Mouse (Mus musculus) embryo, embryonic 9.5 days (tissue): ENCODE results near the gene Srpr.

Source experiments
- DNase-seq: peaks from one replicate; pipeline ENCODE4 v3.0.0-alpha.2; 2017; ENCODE audit errors: extremely low spot score

Srpr gene

DNA sequence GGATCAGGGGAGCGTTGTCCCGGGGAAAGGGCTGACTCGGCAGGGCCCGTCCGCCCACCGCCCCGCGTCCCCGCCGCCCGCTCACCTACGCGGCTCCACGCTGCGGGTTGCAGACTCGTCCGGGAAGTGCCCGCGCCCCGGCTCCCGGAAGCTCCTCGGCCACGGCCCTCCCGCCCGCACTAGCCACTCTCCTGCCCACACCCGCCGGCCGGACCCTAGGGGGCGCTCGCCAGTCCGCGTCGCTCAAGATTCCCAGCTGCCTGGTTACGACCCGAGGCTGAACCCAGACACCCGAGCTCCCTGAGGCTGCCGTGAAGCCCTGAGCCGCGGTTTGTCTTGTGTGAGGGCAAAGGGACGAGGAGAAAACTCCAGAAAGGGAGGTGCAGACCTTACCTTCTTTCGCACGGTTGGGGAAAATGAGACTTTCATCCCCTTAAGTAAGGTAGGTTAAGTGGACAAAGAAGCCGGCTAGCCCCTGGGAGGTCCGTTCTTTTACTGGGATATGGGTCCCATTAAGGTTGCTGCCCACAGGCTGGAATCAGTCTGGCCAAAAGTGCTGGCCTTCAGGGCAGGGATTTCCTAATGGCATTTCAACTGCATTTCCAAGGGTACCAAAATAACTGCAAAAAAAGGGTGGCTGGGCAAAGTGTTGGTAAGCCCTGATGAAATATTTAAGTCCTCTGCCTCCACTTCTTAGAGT lies at the start of gene Srpr, which contains the start of gene Tirap:
Gene Srpr (plus strand): TSS at position 404 of the 700 bp plus-strand sequence.
Gene Tirap (minus strand): TSS at position 520 of the 700 bp plus-strand sequence.
- peak; percentile 96 for DNase-seq

DNA sequence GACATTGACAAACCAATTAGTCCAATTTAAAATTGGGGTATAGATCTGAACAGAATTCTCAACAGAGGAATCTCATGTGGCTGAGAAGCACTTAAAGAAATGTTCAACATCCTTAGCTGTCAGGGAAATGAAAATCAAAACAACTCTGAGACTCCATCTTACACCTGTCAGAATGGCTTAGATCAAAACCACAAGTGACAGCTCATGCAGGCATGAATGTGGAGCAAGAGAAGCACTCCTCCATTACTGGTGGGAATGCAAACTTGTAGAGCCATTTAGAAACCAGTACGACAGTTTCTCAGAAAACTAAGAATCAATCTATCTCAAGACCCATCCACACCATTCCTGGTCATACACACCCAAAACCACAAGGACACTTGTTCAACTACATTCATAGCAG lies 47.1 kb upstream of the Srpr start:
- no peak for DNase-seq

DNA sequence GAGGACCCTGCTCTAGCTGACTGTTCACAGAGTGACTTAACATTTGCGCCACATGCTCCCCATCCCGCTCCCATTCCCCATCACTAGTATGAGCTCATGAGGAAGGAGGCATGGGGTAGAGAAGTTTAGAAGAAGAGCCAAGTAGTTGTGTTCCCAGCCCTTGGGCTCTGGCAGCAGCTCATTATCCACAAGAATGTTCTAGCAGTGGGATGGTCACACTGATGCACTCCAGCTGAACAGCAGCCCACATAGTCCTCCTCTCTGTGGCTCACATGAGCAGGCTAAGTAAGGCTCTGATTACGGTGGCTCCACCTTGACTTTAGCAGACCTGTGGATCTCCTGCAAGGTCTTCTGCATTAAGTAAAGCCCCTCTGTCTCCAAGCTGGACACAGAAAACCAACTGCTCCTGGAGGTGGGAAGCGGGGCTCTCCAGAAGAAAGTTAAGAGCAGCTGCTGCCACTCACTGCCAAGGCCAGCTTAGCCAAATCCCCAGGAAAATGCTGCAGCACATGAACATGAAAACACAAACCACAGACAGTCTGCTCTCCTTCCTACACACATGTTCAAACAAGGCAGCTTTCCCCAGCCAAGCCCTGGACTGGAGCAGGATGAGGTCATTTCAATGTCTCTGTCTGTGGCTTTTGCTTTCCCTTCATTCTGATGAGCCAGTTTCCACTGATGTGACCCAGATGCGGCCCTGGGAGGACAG lies 43.8 kb upstream of the Srpr start:
- no peak for DNase-seq

DNA sequence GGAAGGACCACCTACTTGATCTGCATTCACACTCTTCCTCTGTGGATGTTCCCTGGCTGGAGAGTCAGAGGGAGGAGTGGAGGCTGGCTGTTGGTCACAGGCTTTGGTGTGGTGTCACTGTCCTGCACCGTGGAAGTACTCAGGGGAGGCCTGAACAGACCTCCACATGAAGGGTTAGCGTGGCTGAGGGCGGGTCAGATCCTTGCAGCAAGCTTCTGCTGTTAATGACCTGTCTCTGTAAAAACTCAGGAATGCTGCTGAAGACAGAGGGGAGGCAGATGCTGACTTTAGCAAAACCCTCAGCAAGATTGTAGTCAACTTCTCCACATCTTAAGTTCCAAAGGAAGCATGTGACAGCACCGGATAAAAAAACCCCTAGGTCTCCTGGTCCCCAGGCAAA lies 43.1 kb upstream of the Srpr start:
- DNase-seq: no peak

DNA sequence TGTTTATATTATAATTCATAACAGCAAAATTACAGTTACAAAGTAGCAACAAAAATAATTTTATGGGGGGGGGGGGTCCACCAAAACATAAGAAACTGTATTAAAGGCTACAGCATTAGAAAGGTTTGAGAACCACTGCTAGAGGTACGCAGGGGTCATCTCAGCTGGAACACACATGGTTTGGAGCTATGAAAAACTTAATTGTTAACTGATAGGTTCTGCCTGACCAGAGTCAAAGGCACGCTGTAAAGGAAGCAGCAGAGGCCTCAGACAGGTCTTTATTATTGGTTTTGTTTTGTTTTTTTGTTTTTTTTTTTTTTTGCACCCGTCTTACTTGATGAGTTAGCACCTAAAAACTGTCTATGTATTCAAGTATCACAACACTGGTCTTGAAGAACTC lies 41.5 kb upstream of the Srpr start:
- DNase-seq: no peak

GRCm38 (mm10) chr9:35160662-35161061 lies 39.3 kb upstream of the Srpr start:
- DNase-seq: no peak

DNA sequence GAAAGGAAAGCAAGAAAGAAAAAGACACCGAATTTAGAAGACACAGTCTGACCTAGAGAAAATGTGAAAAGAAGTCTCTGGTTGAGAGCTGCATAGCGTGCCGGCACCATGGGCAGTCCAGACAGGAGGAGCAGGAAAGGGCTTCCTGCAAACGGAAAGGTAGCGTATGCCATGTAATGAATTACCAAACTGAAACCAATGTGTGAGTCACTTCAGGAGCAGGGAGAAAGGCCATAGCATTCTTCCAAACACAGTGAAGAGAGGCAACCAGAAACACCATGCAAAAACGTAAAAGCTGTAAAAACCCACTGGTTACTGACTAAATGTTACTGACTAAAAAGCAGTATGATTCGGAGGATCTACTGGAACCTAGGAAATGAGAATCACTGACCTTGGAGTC lies 38.3 kb upstream of the Srpr start:
- DNase-seq: no peak

DNA sequence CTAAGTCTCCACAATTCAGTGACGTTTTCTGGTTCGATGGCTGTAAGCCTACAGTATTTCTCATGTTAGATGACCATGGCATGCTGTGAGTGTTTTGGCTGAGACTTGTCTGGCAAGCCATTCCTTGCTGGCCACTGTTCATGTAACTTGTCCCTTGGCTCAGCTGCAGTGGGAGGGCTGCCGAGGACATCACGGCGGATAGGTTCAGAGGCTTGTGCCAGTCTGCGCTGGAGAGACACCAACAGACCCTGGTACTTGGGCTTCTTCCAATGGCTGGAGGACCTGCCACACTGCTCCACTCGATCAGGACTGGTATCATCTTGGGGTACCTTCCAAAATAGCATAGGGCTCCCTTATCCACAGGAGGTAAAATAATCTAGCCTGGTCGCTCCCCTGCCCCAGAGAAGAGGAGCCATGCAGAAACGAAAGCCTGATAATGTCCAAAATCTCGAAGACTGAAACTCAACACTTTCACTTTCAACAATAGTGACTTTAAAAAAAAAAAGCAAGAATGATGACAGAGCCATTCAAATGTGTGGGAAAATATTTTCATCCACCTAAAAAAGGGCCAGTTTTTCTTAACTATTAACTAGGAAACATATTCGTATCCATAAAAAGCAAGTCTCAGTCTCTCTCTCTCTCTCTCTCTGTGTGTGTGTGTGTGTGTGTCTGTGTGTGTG lies 36.8 kb upstream of the Srpr start:
- no peak for DNase-seq

DNA sequence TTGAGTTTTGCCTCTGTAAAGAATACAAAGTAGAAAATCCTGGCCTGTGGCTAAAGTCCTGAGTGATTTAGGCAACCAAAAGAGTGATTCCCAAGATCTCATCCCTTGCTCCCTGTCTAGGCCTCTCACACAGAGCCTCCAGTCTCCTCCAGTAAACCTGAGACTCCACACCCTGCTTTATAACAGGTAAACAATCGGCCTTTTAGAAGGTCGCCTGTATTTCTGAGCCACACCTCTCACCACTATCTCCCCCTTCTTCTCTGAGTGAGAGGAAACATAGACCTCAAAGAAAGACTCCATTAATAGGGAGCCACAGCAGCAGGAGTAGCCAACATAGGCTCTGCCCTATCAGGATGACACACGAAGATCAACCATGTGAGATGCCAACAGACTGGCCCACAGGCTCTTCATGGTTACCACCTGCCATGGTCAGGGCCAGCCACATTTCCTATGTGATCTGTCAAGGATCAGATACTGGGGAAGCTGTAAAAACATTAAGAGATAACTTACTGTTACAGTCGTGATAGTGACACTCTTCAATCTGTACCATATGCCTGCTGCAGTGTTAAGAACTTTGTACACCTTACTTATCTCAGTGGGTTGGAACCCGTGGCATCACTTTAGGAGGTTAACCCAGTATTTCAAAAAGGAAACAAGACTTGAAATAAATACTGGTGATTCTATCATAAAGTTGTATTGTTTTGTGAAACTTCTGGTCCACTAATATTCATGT lies 35.7 kb upstream of the Srpr start:
- no peak for DNase-seq

GRCm38 (mm10) chr9:35166144-35166797 lies 33.7 kb upstream of the Srpr start:
- peak; percentile 40 for DNase-seq

DNA sequence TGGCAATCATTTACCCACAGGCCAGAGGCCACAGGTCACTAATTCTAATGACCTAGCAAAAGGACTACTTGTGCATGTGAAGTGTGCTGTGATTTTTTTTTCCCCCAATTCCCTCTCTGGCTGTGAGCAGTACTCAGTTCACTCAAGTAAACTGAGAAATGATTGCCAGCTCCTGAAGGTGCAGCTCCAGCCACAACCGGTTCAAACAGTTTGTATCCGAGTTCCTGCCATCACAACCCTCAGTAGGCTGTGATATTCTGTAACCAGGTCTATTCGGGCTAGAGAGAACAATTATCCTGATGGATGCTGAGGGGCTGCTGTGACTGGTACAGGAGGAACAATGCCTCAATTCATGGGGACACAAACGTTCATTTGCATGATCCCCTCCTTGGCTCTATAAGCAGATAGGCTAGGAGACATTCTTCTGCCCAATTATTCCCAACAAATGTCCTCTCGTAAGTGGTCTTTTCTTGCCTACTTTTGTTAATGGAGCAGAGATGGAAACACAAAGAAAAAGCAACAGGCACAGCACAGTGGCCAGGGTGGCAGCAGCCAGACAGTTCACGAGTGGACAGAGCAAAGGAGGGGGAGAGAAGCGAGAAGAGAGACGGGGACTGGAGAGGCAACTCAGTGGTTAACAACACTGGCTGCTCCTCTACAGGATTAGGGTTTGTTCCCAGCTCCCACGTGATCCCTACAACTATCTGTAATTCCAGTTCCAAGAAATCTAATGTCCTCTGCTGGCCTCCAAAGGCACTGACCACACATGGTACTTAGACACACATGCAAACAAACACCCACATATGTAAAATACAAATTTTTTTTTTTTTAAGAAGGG lies 33.0 kb upstream of the Srpr start:
- DNase-seq: no peak

DNA sequence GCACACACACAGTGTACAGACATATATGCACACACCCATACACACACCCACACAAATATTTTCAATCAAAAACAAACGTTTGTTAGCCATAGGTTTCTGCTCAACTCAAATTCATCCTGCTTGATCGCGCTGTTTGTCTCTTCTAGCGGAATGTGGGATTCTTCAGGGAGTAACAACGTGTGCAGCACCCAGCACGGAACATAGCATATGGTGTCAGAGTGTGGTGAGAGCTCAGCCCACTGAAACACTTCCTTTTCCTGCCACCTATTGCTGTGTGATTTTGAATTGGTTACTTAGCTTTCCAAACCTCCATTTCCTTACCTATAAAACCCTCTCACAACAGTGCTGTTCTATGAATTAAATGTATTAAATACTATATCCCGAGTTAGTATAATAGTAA lies 29.9 kb upstream of the Srpr start:
- DNase-seq: no peak

DNA sequence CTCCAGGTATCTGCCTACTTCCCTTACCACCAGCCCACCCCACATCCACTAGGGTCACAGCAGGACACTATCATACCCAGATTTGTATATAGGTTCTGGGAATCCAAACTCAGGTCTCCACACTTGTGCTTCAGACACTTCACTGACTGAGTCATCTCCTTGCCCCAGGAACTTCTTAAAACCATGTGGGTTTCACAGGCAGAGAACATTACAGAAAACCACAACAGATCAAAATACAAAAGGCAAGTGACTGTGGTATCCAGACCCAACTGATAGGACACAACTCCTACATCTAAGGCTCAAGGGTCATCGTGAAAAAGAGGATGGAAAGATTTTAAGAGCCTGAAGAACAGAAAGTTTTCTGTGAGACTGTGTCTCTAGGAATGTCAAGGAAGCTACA lies 26.6 kb upstream of the Srpr start:
- no peak for DNase-seq

- DNase-seq: peak; percentile 92
Measured at GRCm38 (mm10) chr9:35175251-35176123, 24.5 kb upstream of the Srpr start, which contains the start of gene Dcps. Dcps (minus strand) TSS chr9:35176061.

DNA sequence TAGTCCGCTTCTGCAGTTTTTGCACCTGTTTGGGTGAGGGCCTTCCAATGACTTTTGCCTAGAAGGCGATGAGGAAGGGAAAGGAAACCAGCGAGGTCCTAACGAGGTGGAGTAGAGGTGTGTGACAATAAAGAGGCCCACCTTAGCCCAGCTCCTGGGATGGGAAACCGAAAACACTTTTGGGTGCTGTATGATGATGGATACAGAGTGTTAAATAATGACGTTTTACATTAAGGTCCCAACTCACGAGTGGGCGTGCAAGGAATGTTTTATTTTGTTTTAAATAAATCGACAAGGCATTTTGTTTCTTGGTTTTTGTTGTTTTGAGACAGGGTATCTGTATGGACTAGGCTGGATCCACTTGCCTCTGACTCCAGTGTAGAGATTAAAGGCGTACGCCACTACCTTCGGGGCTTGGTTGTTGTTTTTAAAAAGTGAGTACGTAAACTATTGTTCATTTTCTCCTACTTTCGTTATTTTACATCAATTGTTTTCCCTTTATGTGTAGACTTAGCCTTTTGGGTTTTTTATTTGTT lies 23.8 kb upstream of the Srpr start:
- no peak for DNase-seq

- DNase-seq: no peak
Measured at GRCm38 (mm10) chr9:35182832-35183231, 17.1 kb upstream of the Srpr start.

- no peak for DNase-seq
Measured at GRCm38 (mm10) chr9:35183359-35183758, 16.6 kb upstream of the Srpr start.

- no peak for DNase-seq
Measured at GRCm38 (mm10) chr9:35186430-35186829, 13.5 kb upstream of the Srpr start.

DNA sequence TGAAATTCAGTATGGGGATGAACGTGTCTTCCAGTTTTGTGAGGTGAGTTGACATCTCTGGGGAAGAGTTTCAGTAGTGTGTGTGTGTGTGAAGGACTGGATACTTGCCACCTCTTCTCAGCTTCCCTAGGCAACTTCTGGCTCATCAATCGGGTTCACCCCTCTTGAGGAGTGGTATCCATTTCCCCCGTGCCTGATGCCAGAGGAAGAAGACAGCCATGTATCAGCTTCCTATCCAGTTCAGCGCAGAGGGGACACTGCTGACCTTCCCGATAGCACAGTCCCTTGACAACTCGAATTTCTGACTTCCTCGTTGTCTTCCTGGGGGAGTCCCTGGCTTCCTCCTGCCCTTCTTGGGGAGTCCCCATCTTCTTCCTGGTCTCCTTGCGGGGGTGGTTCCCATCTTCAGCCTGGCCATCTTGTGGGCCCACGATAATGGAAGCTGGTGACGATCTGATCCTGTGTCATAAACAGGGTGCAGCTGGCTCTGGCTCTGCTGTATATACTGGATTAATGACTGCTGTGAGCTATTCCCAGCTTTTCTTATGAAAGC lies 12.5 kb upstream of the Srpr start:
- no peak for DNase-seq
